Mouse (Mus musculus) spleen, adult 10 weeks (tissue): ENCODE results near the gene Gm11555. TPM values are rescaled to one million over a fixed set of nuclear protein-coding genes. Genes with fewer than 3 reads are reported as not detected.

ENCODE experiments used
- polyA plus RNA-seq: library from polyadenylated mRNA; stranded (reverse); fragments of 350-450 nt; fragmentation: Illumina TruSeq; extraction: RNeasy Lipid Tissue Mini Kit (QIAGEN cat#74804); gene quantifications from one replicate; pipeline ENCODE4 v1.2.3, GENCODE M21; 2015; ENCODE audit warnings: low replicate concordance; ENCODE audit not compliant: insufficient read depth

The Gm11555 gene
- polyA plus RNA-seq, result not detected

DNA sequence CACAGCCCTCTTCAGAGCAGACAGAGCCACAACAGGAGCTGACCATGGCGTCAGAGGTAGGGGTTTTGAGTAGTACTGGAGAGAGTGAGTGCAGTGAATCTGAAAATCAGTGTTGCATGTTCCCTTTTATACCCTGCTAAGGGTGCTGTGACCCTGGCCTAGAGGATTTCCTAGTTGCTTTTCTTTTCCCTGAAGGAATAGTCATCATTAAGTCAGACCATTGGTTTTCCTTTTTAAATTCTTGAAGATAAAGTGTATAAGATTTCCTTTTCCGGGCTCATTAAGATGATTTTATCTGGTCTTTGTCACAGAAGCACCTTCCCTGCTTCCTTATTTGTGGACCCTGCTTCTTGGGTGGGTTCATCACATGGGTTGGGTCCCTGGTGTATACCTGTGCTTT, at the start of gene Gm11555:
Gene Gm11555, minus strand, starts transcription at position 101 of the 400 bp plus-strand sequence.

DNA sequence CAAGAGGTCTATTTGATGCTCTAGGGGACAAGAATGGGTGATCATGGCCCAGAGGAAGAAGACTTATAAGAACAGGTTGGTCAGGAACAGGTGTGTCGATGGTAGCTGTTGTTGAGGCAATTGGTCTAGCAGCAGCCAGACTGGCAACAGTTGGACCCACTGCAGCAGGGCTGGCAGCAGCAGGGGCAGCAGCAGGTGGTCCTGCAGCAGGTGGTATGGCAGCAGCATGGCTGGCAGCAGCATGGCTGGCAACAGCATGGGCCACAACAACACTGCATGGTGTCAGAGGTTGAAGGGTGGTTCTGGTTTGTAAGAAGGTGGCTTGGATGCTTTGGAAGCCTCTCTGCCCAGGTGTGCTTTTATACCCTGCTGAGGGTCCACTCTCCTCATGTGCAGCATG, 40.4 kb upstream of the Gm11555 start, which contains the start of gene Gm14190:
Gene Gm14190, minus strand, starts transcription at position 278 of the 400 bp plus-strand sequence.

DNA sequence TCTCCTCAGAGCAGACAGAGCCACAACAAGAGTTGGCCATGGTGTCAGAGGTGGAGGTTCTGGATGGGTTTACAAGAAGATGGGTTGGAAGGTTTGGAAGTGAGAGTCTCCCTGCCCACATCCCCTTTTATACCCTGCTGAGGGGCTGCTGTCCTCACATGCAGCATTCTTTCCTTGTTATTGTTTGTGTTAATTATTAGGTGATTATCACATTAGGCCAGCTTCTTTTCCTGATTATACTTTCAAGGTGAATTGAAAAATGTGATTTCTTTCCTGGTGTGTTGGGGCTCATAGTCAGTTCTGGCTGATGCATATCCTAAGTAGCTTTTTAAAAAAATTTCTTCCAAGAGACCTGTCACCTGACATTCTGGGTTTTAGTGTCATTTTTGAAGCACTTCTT, 15.8 kb upstream of the Gm11555 start, which contains the start of gene Krtap4-6:
Gene Krtap4-6, minus strand, starts transcription at position 101 of the 400 bp plus-strand sequence.

DNA sequence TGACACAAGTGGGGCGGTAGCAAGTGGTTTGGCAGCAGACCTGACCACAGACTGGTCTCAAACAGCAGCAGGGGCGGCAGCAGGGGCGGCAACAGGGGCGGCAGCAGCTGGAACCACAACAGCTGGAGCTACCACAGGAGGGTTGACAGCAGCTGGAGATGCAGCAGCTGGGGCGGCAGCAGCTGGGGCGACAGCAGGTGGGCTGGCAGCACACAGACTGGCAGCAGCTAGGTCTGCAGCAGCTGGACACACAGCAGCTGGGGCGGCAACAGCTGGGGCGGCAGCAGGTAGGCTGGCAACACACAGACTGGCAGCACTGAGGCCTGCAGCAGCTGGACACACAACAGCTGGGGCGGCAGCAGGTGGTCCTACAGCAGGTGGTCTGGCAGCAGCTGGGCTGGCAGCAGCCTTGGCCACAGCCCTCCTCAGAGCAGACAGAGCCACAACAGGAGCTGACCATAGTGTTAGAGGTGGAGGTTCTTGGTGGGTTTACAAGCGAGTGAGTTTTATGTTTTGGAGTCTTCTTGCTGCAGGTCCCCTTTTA, 8.5 kb upstream of the Gm11555 start, which contains the start of gene Gm11563:
Gene Gm11563, minus strand, starts transcription at position 494 of the 544 bp plus-strand sequence.

DNA sequence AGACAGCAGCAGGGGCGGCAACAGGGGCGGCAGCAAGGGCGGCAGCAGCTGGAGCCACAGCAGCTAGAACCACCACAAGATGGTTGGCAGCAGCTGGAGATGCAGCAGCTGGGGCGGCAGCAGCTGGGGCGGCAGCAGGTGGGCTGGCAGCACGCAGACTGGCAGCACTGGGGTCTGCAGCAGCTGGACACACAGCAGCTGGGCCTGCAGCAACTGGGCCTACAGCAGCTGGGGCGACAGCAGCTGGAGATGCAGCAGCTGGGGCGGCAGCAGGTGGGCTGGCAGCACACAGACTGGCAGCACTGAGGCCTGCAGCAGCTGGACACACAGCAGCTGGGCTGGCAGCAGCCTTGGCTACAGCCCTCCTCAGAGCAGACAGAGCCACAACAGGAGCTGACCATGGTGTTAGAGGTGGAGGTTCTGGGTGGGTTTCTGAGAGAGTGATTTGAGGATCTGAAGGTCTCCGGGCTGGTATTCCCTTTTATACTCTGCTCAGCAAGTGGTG, 6.3 kb downstream of the Gm11555 start, which contains the start of gene Krtap4-7:
Gene Krtap4-7, minus strand, starts transcription at position 455 of the 505 bp plus-strand sequence.

DNA sequence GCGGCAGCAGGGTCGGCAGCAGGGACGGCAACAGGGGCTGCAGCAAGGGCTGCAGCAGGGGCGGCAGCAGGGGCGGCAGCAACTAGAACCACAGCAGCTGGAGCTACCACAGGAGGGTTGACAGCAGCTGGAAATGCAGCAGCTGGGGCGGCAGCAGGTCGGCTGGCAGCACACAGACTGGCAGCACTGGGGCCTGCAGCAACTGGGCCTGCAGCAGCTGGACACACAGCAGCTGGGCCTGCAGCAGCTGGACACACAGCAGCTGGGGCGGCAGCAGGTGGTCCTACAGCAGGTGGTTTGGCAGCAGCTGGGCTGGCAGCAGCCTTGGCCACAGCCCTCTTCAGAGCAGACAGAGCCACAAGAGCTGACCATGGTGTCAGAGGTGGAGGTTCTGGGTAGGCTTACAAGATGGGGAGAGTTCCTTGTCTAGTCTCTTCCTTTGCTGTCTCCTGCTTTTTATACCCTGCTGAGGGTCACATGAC, 15.3 kb downstream of the Gm11555 start, which contains the start of gene Krtap4-2:
Gene Krtap4-2, minus strand, starts transcription at position 432 of the 482 bp plus-strand sequence.

DNA sequence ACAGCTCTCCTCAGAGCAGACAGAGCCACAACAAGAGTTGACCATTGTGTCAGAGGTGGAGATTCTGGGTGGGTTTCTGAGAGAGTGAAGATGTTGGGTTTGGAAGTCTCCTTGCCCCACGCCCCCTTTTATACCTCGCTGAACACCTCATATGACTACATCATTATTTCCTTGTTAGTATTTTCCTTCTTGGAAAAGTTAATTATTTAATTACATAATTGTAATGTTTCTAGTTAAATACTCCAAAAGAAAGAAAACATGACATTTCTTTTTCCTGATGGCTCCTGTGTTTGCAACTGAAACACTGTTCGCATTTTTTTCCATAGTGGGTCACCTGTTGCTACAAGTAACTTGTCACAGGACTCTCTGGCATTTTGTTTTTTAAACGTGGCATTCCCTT, 21.9 kb downstream of the Gm11555 start, which contains the start of gene Krtap4-1:
Gene Krtap4-1, minus strand, starts transcription at position 101 of the 400 bp plus-strand sequence.

DNA sequence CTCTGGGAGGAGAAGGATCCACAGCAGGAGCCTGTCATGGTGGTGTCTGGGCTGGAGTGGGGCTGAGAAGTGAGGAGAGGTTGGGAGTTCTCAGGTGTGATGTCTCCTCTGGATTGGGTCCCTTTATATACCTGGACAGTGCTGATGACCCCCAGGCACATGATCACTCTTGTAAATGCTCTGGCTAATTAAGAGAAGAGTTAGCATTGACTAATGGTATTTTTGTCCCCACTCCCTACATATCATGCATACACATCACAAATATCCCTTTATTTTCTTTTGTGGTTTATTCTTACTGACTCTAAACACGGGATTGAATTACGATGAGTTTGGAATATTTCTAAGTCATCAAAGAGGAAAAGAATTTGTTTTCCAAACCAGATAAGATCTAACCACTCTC, 29.7 kb downstream of the Gm11555 start, which contains the start of gene Gm11562:
Gene Gm11562, minus strand, starts transcription at position 101 of the 400 bp plus-strand sequence.

DNA sequence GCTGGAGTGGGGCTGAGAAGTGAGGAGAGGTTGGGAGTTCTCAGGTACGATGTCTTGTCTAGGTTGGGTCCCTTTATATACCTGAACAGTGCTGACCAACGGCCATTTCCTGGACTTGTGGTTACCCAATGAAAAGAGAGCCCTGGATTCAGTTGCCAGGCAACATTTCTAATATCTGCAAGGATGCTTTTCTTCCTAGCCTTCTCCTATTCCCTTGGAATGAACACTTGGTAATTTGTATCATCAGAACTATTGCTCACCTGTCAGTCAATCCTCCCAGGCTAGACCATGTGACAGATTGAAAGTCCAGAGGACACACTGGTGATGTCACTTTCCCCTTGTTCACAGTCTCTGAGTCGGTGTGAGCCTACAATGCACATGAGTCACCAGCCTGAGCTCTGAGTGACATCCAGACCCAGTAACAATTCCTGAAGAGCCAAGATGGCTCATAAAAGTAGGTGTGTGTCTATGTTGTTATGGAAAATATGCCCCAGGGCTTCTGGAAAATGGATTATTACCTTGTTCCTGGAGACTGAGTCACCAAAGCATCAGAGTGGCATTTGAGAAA, 35.2 kb downstream of the Gm11555 start, which contains the start of gene Krtap2-4:
Gene Krtap2-4, minus strand, starts transcription at position 51 of the 568 bp plus-strand sequence.

DNA sequence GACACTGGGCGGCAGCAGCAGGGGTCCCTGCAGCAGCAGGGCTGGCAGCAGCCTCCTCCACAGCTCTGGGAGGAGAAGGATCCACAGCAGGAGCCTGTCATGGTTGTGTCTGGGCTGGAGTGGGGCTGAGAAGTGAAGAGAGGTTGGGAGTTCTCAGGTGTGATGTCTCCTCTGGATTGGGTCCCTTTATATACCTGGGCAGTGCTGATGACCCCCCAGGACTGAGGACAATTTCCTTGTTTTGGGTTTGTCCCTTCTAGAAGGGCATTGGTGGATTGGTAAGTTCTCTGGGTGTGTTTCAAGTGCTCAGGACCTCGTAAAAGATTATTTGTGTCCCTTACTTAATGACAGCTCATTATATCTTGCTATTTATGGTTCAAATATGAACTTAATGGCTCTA, 39.9 kb downstream of the Gm11555 start, which contains the start of gene Gm11937:
Gene Gm11937, minus strand, starts transcription at position 101 of the 400 bp plus-strand sequence.

DNA sequence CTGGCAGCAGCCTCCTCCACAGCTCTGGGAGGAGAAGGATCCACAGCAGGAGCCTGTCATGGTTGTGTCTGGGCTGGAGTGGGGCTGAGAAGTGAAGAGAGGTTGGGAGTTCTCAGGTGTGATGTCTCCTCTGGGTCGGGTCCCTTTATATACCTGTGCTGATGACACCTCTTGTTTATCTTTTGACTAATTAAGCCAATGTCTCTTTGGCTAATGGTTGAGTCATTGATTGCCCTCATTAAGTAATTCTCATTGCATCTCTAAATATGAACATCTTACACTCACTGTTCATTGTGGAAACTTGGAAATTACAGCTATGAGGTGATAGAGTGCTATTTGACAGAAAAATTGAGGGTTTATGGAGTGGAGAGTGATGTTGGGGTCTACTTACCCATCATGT, 46.8 kb downstream of the Gm11555 start, which contains the start of gene Gm11938:
Gene Gm11938, minus strand, starts transcription at position 101 of the 400 bp plus-strand sequence.

Other genes starting within 250 kb of the Gm11555 start
- gene Krt12, start 228.0 kb downstream of the Gm11555 start, polyA plus RNA-seq, result not detected
- 1.9 TPM for gene Krt20, start 212.1 kb downstream of the Gm11555 start, polyA plus RNA-seq
- gene Krt23, start 157.1 kb downstream of the Gm11555 start, polyA plus RNA-seq, result not detected
- not detected for gene Krt39, start 128.9 kb downstream of the Gm11555 start, polyA plus RNA-seq
- gene Krt40, start 107.1 kb downstream of the Gm11555 start, polyA plus RNA-seq, result not detected
- gene Krtap3-3, start 99.4 kb downstream of the Gm11555 start, polyA plus RNA-seq, result not detected
- not detected for gene Krtap3-2, start 93.4 kb downstream of the Gm11555 start, polyA plus RNA-seq
- not detected for gene Gm11939, start 90.8 kb downstream of the Gm11555 start, polyA plus RNA-seq
- not detected for gene Krtap3-1, start 83.6 kb downstream of the Gm11555 start, polyA plus RNA-seq
- not detected for gene Krtap1-5, start 69.2 kb downstream of the Gm11555 start, polyA plus RNA-seq
- not detected for gene Krtap1-4, start 66.6 kb downstream of the Gm11555 start, polyA plus RNA-seq
- gene Krtap1-3, start 58.9 kb downstream of the Gm11555 start, polyA plus RNA-seq, result not detected
- not detected for gene Krtap9-3, start 52.1 kb downstream of the Gm11555 start, polyA plus RNA-seq
- not detected for gene Gm11938, start 46.9 kb downstream of the Gm11555 start, polyA plus RNA-seq
- not detected for gene Gm11937, start 40.0 kb downstream of the Gm11555 start, polyA plus RNA-seq
- gene Krtap2-4, start 35.4 kb downstream of the Gm11555 start, polyA plus RNA-seq, result not detected
- gene Gm11562, start 29.8 kb downstream of the Gm11555 start, polyA plus RNA-seq, result not detected
- gene Krtap4-1, start 22.0 kb downstream of the Gm11555 start, polyA plus RNA-seq, result not detected
- not detected for gene Krtap4-2, start 15.2 kb downstream of the Gm11555 start, polyA plus RNA-seq
- not detected for gene Krtap4-7, start 6.1 kb downstream of the Gm11555 start, polyA plus RNA-seq
- not detected for gene Gm11563, start 8.7 kb upstream of the Gm11555 start, polyA plus RNA-seq
- gene Krtap4-6, start 15.7 kb upstream of the Gm11555 start, polyA plus RNA-seq, result not detected
- not detected for gene Gm14190, start 40.5 kb upstream of the Gm11555 start, polyA plus RNA-seq
- not detected for gene Gm14180, start 84.1 kb upstream of the Gm11555 start, polyA plus RNA-seq
- not detected for gene Gm11595, start 122.7 kb upstream of the Gm11555 start, polyA plus RNA-seq
- gene Krtap4-8, start 130.5 kb upstream of the Gm11555 start, polyA plus RNA-seq, result not detected
- gene Krtap4-9, start 135.0 kb upstream of the Gm11555 start, polyA plus RNA-seq, result not detected
- not detected for gene Gm11596, start 143.2 kb upstream of the Gm11555 start, polyA plus RNA-seq
- gene Gm11569, start 148.7 kb upstream of the Gm11555 start, polyA plus RNA-seq, result not detected
- not detected for gene Gm11554, start 154.2 kb upstream of the Gm11555 start, polyA plus RNA-seq
- not detected for gene Krtap4-13, start 159.7 kb upstream of the Gm11555 start, polyA plus RNA-seq
- gene Gm11564, start 165.4 kb upstream of the Gm11555 start, polyA plus RNA-seq, result not detected
- not detected for gene 2300003K06Rik, start 187.8 kb upstream of the Gm11555 start, polyA plus RNA-seq
- not detected for gene Krtap4-16, start 201.4 kb upstream of the Gm11555 start, polyA plus RNA-seq
- not detected for gene Gm11568, start 207.7 kb upstream of the Gm11555 start, polyA plus RNA-seq
- gene Gm11559, start 214.2 kb upstream of the Gm11555 start, polyA plus RNA-seq, result not detected
- gene Krtap9-1, start 223.2 kb upstream of the Gm11555 start, polyA plus RNA-seq, result not detected
- not detected for gene Gm11567, start 229.0 kb upstream of the Gm11555 start, polyA plus RNA-seq